Mouse (Mus musculus) spleen, adult 10 weeks (tissue): ENCODE data around the gene Rhox4a2. TPM values are rescaled to one million over a fixed set of nuclear protein-coding genes. Genes with fewer than 3 reads are reported as not detected.

ENCODE experiments used
- polyA plus RNA-seq: library from polyadenylated mRNA; stranded (reverse); fragments of 350-450 nt; fragmentation: Illumina TruSeq; extraction: RNeasy Lipid Tissue Mini Kit (QIAGEN cat#74804); gene quantifications from one replicate; pipeline ENCODE4 v1.2.3, GENCODE M21; 2015; ENCODE audit warnings: low replicate concordance; ENCODE audit not compliant: insufficient read depth

The Rhox4a2 gene
- not detected for polyA plus RNA-seq

GRCm38 (mm10) chrX:37390548-37390947 is at the start of gene Rhox4a2:
TSS of gene Rhox4a2 (plus strand) at chrX:37390848.

GRCm38 (mm10) chrX:37379728-37380127 is 10.9 kb upstream of the Rhox4a2 start, which contains the start of gene Rhox3a2:
TSS of gene Rhox3a2 (plus strand) at chrX:37380028.

GRCm38 (mm10) chrX:37411767-37412166 is 21.1 kb downstream of the Rhox4a2 start, which contains the start of gene Rhox2b:
TSS of gene Rhox2b (plus strand) at chrX:37412067.

GRCm38 (mm10) chrX:37432194-37432593 is 41.5 kb downstream of the Rhox4a2 start, which contains the start of gene Rhox4b:
TSS of gene Rhox4b (plus strand) at chrX:37432494.

Other genes starting within 250 kb of the Rhox4a2 start
- gene Akap14, start 222.0 kb upstream of the Rhox4a2 start, polyA plus RNA-seq = not detected
- 138 TPM for gene Ndufa1, start 199.7 kb upstream of the Rhox4a2 start, polyA plus RNA-seq
- 4.0 TPM for gene Rnf113a1, start 199.6 kb upstream of the Rhox4a2 start, polyA plus RNA-seq
- gene Gm9, start 179.8 kb upstream of the Rhox4a2 start, polyA plus RNA-seq = not detected
- not detected for gene Rhox1, start 168.6 kb upstream of the Rhox4a2 start, polyA plus RNA-seq
- gene Rhox2a, start 145.9 kb upstream of the Rhox4a2 start, polyA plus RNA-seq = not detected
- gene Rhox3a, start 140.9 kb upstream of the Rhox4a2 start, polyA plus RNA-seq = not detected
- not detected for gene Rhox4a, start 125.5 kb upstream of the Rhox4a2 start, polyA plus RNA-seq
- gene Rhox3a2, start 10.8 kb upstream of the Rhox4a2 start, polyA plus RNA-seq = not detected
- not detected for gene Rhox2b, start 21.2 kb downstream of the Rhox4a2 start, polyA plus RNA-seq
- gene Rhox4b, start 41.6 kb downstream of the Rhox4a2 start, polyA plus RNA-seq = not detected
- gene Rhox2c, start 62.8 kb downstream of the Rhox4a2 start, polyA plus RNA-seq = not detected
- gene Rhox3c, start 67.7 kb downstream of the Rhox4a2 start, polyA plus RNA-seq = not detected
- not detected for gene Rhox4c, start 89.5 kb downstream of the Rhox4a2 start, polyA plus RNA-seq
- gene Rhox2d, start 102.6 kb downstream of the Rhox4a2 start, polyA plus RNA-seq = not detected
- not detected for gene Rhox4d, start 123.5 kb downstream of the Rhox4a2 start, polyA plus RNA-seq
- not detected for gene Rhox2e, start 139.6 kb downstream of the Rhox4a2 start, polyA plus RNA-seq
- gene Rhox3e, start 151.2 kb downstream of the Rhox4a2 start, polyA plus RNA-seq = not detected
- gene Rhox4e, start 166.6 kb downstream of the Rhox4a2 start, polyA plus RNA-seq = not detected
- not detected for gene Rhox2f, start 180.6 kb downstream of the Rhox4a2 start, polyA plus RNA-seq
- gene Rhox3f, start 190.1 kb downstream of the Rhox4a2 start, polyA plus RNA-seq = not detected
- not detected for gene Rhox4f, start 216.9 kb downstream of the Rhox4a2 start, polyA plus RNA-seq
- gene Rhox3g, start 237.8 kb downstream of the Rhox4a2 start, polyA plus RNA-seq = not detected